Mouse (Mus musculus): ENCODE data around the gene Hnrnpll.

DNA sequence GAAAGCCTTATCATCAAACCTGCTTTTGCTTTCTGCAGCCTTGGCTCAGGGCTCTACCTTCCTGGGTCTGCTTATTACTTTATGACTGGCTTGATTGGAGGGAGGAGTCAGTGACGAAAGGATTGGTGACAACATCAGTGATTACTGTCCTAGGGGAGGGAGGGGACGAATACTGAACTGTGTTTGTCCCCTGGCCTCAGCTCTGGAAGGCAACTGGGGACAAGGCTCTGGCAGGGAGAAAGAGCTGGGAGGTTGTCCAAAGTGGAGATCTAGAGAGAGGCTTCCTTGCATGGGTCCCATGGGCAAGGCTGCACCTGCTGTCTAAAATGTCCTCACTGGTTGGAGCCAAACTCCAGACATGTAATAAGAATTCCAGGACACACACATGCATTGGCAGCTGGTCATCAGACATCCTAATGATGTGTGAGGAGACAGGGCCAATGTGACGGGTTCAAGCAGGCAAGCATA lies 59.7 kb downstream of the Hnrnpll start:
- no peak for TF ChIP-seq CTCF (IDR thresholded peaks at IDR 0.05; ENCODE audit: low read depth)
- no peak for TF ChIP-seq EP300 (IDR thresholded peaks at IDR 0.05; ENCODE audit: low read depth)
